Mouse (Mus musculus): ENCODE measurements at regions not wholly inside any gene's neighbourhood (a gene's known extent, or its start where the extent isn't known, plus 50 kb on each side); places are given as distances from the start of the nearest gene placed in this dataset.
"Not testable (repeated sequence)": the region's sequence is repeated elsewhere in the genome, so short reads cannot be mapped to it uniquely, and the experiment has no call there.

DNA sequence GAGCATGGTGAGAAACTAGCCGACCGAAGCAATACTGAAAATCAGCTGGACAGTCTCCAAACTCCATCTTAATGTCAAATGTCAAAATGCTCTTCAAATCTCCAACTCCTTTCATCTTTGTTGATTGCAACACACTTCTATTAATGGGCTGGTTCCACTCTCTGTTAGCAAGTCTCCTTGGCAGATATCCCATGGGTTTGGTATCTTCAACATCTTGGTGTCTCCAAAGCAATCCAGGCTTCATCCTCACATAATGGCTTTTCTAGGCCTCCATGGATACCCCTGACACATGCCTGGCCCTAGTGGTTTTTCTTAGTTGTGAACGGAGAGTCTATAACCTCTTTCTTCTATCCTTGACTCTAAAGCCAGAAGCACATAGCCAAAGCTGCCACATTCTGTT lies 118.0 kb upstream of the Ppp6c start:
- H3K36me3 ChIP-seq (replicated peaks; ENCODE audit: insufficient read depth, low read length), result no peaks in the 10 kb centered on the region
- no peak overlapping the region for H3K27ac ChIP-seq (ENCODE audit: low read depth)
- no peak overlapping the region for H3K4me3 ChIP-seq (ENCODE audit: low read depth, low read length)
- no peaks in the 10 kb centered on the region for H3K27me3 ChIP-seq (ENCODE audit: insufficient read depth, low read length)
- WGBS (ENCODE audit: insufficient replicate concordance), result 73% methylated on average over 3 of the region's 3 CpGs
- DNase-seq (no peak), ATAC-seq (no peak)
- H3K4me2 ChIP-seq (ENCODE audit: low read depth, low read length), result no peak overlapping the region
- no peak overlapping the region for H3K9ac ChIP-seq (replicated peaks)
- TF ChIP-seq CTCF (IDR thresholded peaks at IDR 0.05; ENCODE audit: low read depth), result no peak
- no peak for TF ChIP-seq EP300 (IDR thresholded peaks at IDR 0.05; ENCODE audit: low read depth)
- H3K4me1 ChIP-seq (ENCODE audit: insufficient read depth), result no peaks in the 10 kb centered on the region
- H3K9me3 ChIP-seq (ENCODE audit: low read length), result no peaks in the 10 kb centered on the region

DNA sequence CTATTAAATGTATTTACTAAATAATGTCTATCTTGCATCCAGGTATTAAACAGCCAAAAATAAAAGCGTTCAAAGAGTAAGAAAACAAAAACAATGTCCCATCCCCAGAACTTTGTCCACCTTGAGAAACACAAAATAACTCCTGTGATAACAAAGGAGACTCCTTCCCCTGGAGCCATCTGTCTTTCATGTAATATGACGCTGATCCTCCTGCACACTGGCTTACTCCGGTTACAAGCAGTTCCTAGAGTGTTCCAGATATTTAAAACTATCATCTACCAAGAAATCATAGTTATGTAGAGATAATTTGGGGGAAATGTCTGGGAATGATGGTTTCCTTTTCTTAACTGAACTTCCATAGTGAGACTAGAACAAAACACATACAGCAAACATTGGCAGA lies 114.2 kb upstream of the Ppp6c start:
- TF ChIP-seq CTCF (IDR thresholded peaks at IDR 0.05; ENCODE audit: low read depth) (no peak), EP300 (IDR thresholded peaks at IDR 0.05; ENCODE audit: low read depth) (no peak)
- H3K27ac ChIP-seq (ENCODE audit: low read depth), result no peak overlapping the region
- ATAC-seq (no peak), DNase-seq (no peak)
- H3K9me3 ChIP-seq (ENCODE audit: low read length), result no peaks in the 10 kb centered on the region
- WGBS (ENCODE audit: insufficient replicate concordance), result 75% methylated on average over 3 of the region's 3 CpGs
- H3K9ac ChIP-seq (replicated peaks), result no peak overlapping the region
- H3K4me1 ChIP-seq (ENCODE audit: insufficient read depth), result no peaks in the 10 kb centered on the region
- H3K36me3 ChIP-seq (replicated peaks; ENCODE audit: insufficient read depth, low read length), result no peaks in the 10 kb centered on the region
- no peaks in the 10 kb centered on the region for H3K27me3 ChIP-seq (ENCODE audit: insufficient read depth, low read length)
- no peak overlapping the region for H3K4me2 ChIP-seq (ENCODE audit: low read depth, low read length)
- no peak overlapping the region for H3K4me3 ChIP-seq (ENCODE audit: low read depth, low read length)

- TF ChIP-seq CTCF (IDR thresholded peaks at IDR 0.05; ENCODE audit: low read depth) (no peak), EP300 (IDR thresholded peaks at IDR 0.05; ENCODE audit: low read depth) (no peak)
- no peak overlapping the region for H3K4me3 ChIP-seq (ENCODE audit: low read depth, low read length)
- no peaks in the 10 kb centered on the region for H3K4me1 ChIP-seq (ENCODE audit: insufficient read depth)
- no peak overlapping the region for H3K4me2 ChIP-seq (ENCODE audit: low read depth, low read length)
- no peak for ATAC-seq
- no peaks in the 10 kb centered on the region for H3K9me3 ChIP-seq (ENCODE audit: low read length)
- no peaks in the 10 kb centered on the region for H3K36me3 ChIP-seq (replicated peaks; ENCODE audit: insufficient read depth, low read length)
- no peak overlapping the region for H3K27ac ChIP-seq (ENCODE audit: low read depth)
- no peak for DNase-seq
- H3K9ac ChIP-seq (replicated peaks), result no peak overlapping the region
- WGBS (ENCODE audit: insufficient replicate concordance), result 69% methylated on average over 9 of the region's 9 CpGs
- no peaks in the 10 kb centered on the region for H3K27me3 ChIP-seq (ENCODE audit: insufficient read depth, low read length)
Measured at GRCm38 (mm10) chr2:39338832-39339649, 112.8 kb upstream of the Ppp6c start.

- WGBS (ENCODE audit: insufficient replicate concordance), result 70% methylated on average over 1 of the region's 1 CpGs
- H3K27me3 ChIP-seq (ENCODE audit: insufficient read depth, low read length), result no peaks in the 10 kb centered on the region
- H3K36me3 ChIP-seq (replicated peaks; ENCODE audit: insufficient read depth, low read length), result no peaks in the 10 kb centered on the region
- H3K4me2 ChIP-seq (ENCODE audit: low read depth, low read length), result no peak overlapping the region
- no peak for TF ChIP-seq EP300 (IDR thresholded peaks at IDR 0.05; ENCODE audit: low read depth)
- H3K27ac ChIP-seq (ENCODE audit: low read depth), result no peak overlapping the region
- no peak overlapping the region for H3K4me3 ChIP-seq (ENCODE audit: low read depth, low read length)
- no peak overlapping the region for H3K9ac ChIP-seq (replicated peaks)
- H3K9me3 ChIP-seq (ENCODE audit: low read length), result no peaks in the 10 kb centered on the region
- no peak for DNase-seq
- no peaks in the 10 kb centered on the region for H3K4me1 ChIP-seq (ENCODE audit: insufficient read depth)
- ATAC-seq, result no peak
Measured at GRCm38 (mm10) chr2:39337524-39337923, 111.3 kb upstream of the Ppp6c start.

GRCm38 (mm10) chr2:39325715-39326493 lies 99.7 kb upstream of the Ppp6c start:
- peak overlapping the region; percentile 73 for H3K4me2 ChIP-seq (ENCODE audit: low read depth, low read length)
- ATAC-seq (peak; percentile 79), DNase-seq (peak; percentile 18)
- 20% methylated on average over 9 of the region's 9 CpGs for WGBS (ENCODE audit: insufficient replicate concordance)
- no peaks in the 10 kb centered on the region for H3K27me3 ChIP-seq (ENCODE audit: insufficient read depth, low read length)
- peaks cover 14% of the 10 kb centered on the region for H3K4me1 ChIP-seq (ENCODE audit: insufficient read depth)
- peak overlapping the region; percentile 86 for H3K27ac ChIP-seq (ENCODE audit: low read depth)
- H3K4me3 ChIP-seq (ENCODE audit: low read depth, low read length), result peak overlapping the region; percentile 44
- peak overlapping the region; percentile 63 for H3K9ac ChIP-seq (replicated peaks)
- TF ChIP-seq EP300 (IDR thresholded peaks at IDR 0.05; ENCODE audit: low read depth), result no peak
- TF ChIP-seq CTCF (IDR thresholded peaks at IDR 0.05; ENCODE audit: low read depth), result no peak
- H3K36me3 ChIP-seq (replicated peaks; ENCODE audit: insufficient read depth, low read length), result no peaks in the 10 kb centered on the region
- no peaks in the 10 kb centered on the region for H3K9me3 ChIP-seq (ENCODE audit: low read length)

DNA sequence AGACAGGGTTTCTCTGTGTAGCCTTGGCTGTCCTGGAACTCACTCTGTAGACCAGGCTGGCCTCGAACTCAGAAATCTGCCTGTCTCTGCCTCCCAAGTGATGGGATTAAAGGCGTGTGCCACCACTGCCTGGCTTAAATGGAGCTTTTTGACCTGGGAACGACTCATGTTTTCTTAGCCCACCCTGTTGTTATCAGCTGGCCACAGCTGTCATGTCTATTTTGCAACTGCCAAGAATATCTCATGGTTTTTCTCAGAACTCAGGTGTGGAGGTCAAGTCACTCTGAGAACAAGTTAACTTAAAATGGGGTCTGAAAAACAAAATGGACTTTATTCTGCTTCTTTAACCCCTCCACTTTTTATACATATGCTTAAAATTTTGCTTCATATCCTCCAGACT lies 98.9 kb upstream of the Ppp6c start:
- TF ChIP-seq EP300 (IDR thresholded peaks at IDR 0.05; ENCODE audit: low read depth), result peak; percentile 96
- H3K9me3 ChIP-seq (ENCODE audit: low read length); H3K9ac ChIP-seq (replicated peaks); H3K27me3 ChIP-seq (ENCODE audit: insufficient read depth, low read length); H3K36me3 ChIP-seq (replicated peaks; ENCODE audit: insufficient read depth, low read length): not testable (repeated sequence)
- ATAC-seq (peak; percentile 95), DNase-seq (peak; percentile 55)
- Histone ChIP-seq H3K4me2 (ENCODE audit: low read depth, low read length) (peak overlapping the region; percentile 73), H3K27ac (ENCODE audit: low read depth) (peak overlapping the region; percentile 86), H3K4me3 (ENCODE audit: low read depth, low read length) (peak overlapping the region; percentile 44), H3K4me1 (ENCODE audit: insufficient read depth) (peaks cover 14% of the 10 kb centered on the region)
- WGBS (ENCODE audit: insufficient replicate concordance), result 60% methylated on average over 3 of the region's 3 CpGs

Measured in liver, postnatal 0 days (tissue).